Mouse (Mus musculus): ENCODE results near the gene Pagr1b. TPM values are rescaled to one million over a fixed set of nuclear protein-coding genes. Genes with fewer than 3 reads are reported as not detected.

Gene Pagr1b
- total and polyA plus RNA-seq, 3 experiments = 0.39 to 4.5 TPM; not detected in 1

DNA sequence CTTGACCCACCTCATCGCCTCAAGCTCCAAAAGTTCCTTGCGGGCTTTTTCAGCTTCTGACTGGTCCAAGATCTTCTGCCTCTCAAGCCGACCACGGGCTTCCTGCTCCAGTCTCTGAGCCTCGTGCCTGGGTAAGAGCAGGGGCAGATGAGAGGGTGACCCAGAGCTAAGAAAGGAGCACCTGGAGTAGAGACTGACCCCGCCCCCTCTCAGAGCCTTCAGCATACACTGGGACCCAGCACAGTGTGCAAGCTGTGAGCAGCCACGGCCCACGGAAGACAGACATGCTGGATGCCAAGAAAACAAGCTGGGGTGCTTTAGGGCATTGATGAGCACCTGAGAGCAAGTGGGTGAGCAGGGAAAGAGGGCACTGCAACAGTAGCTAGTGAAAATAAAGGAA, 27.5 kb downstream of the Pagr1b start:
- Histone ChIP-seq H3K27ac (ENCODE audit: control insufficient read depth, low read depth, low read length) (no peak overlapping the region), H3K4me3 (ENCODE audit: control insufficient read depth in 1 of 2, insufficient read depth in 1 of 2, low read depth in 2 of 2, low read length in 2 of 2) (no peak overlapping the region), H3K4me1 (ENCODE audit: control insufficient read depth in 1 of 2, insufficient read depth in 2 of 2, low read length in 2 of 2) (no peaks in the 10 kb centered on the region), H3K9me3 (replicated peaks; ENCODE audit: insufficient read depth, low read length) (no peaks in the 10 kb centered on the region), H3K79me2 (ENCODE audit: control insufficient read depth, insufficient read depth, low read length, poor library complexity) (no peaks in the 10 kb centered on the region), H3K9ac (ENCODE audit: control insufficient read depth, low read depth, low read length, poor library complexity, severe bottlenecking) (no peak overlapping the region), H3K36me3 (ENCODE audit: control insufficient read depth in 1 of 2, insufficient read depth in 2 of 2, low read length in 2 of 2) (no peaks in the 10 kb centered on the region; a peak in 1 of 4 replicates), H3K27me3 (ENCODE audit: control insufficient read depth in 1 of 2, insufficient read depth in 2 of 2, low read length in 2 of 2) (no peaks in the 10 kb centered on the region)
- TF ChIP-seq EP300 (IDR thresholded peaks at IDR 0.05; ENCODE audit: low read depth in 1 of 2, low read length in 2 of 2) = no peak
- TF ChIP-seq UBTF (IDR thresholded peaks at IDR 0.05; ENCODE audit: borderline replicate concordance, insufficient read depth, low read depth, low read length) = no peak
- no peak for TF ChIP-seq E2F4 (IDR thresholded peaks at IDR 0.05; ENCODE audit: borderline replicate concordance, low read depth, low read length)
- TF ChIP-seq MYB (IDR thresholded peaks at IDR 0.05; ENCODE audit: low read depth, low read length) = no peak
- no peak for TF ChIP-seq POLR2AphosphoS2 (IDR thresholded peaks at IDR 0.05; ENCODE audit: low read length)
- no peak for TF ChIP-seq POLR2AphosphoS5 (IDR thresholded peaks at IDR 0.05; ENCODE audit: borderline replicate concordance, low read depth, low read length)
- no peak for TF ChIP-seq TBP (IDR thresholded peaks at IDR 0.05; ENCODE audit: low read depth, low read length)
- TF ChIP-seq GABPA (IDR thresholded peaks at IDR 0.05; ENCODE audit: low read depth, low read length) = no peak
- no peak for TF ChIP-seq ZC3H11A (IDR thresholded peaks at IDR 0.05; ENCODE audit: low read depth, low read length)
- TF ChIP-seq MAX (IDR thresholded peaks at IDR 0.05; ENCODE audit: low read length) = no peak
- TF ChIP-seq CHD1 (IDR thresholded peaks at IDR 0.05; ENCODE audit: low read depth, low read length) = no peak
- TF ChIP-seq CHD2 (IDR thresholded peaks at IDR 0.05; ENCODE audit: low read length) = no peak
- DNase-seq (ENCODE audit: low read depth, low spot score) = no peak

DNA sequence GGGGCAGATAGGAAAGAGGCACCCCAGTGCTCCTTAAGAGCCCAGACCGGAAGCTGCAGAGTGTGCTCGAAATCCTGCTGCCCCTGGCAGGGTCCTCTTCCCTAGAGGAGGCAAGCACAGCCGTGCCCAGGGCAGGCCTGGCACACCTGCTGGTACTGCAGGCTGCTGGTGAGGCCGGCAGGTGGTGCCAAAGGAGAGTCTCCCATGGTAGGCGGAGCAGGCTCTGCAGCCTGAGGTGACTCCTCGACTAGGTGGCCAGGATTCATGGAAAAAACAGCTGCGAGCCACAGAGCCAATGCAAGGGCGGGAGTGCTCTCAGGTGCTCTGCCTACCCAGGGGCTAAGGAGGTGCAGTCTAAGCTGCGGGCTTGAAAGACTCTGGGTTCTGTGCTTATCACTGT, 30.0 kb downstream of the Pagr1b start:
- no peak overlapping the region for H3K4me3 ChIP-seq (ENCODE audit: control insufficient read depth in 1 of 2, insufficient read depth in 1 of 2, low read depth in 2 of 2, low read length in 2 of 2)
- no peak overlapping the region for H3K27ac ChIP-seq (ENCODE audit: control insufficient read depth, low read depth, low read length)
- peaks cover 0 to 8% of the 10 kb centered on the region in 2 experiments; a peak in 2 of 4 replicates for H3K4me1 ChIP-seq (ENCODE audit: control insufficient read depth in 1 of 2, insufficient read depth in 2 of 2, low read length in 2 of 2)
- H3K79me2 ChIP-seq (ENCODE audit: control insufficient read depth, insufficient read depth, low read length, poor library complexity) = no peaks in the 10 kb centered on the region
- H3K36me3 ChIP-seq (ENCODE audit: control insufficient read depth in 1 of 2, insufficient read depth in 2 of 2, low read length in 2 of 2) = peaks cover 0 to 5% of the 10 kb centered on the region in 2 experiments; a peak in 3 of 4 replicates
- no peaks in the 10 kb centered on the region for H3K9me3 ChIP-seq (replicated peaks; ENCODE audit: insufficient read depth, low read length)
- no peak overlapping the region for H3K9ac ChIP-seq (ENCODE audit: control insufficient read depth, low read depth, low read length, poor library complexity, severe bottlenecking)
- no peak for DNase-seq (ENCODE audit: low read depth, low spot score)
- H3K27me3 ChIP-seq (ENCODE audit: control insufficient read depth in 1 of 2, insufficient read depth in 2 of 2, low read length in 2 of 2) = no peaks in the 10 kb centered on the region
- TF ChIP-seq CHD1 (IDR thresholded peaks at IDR 0.05; ENCODE audit: low read depth, low read length) = no peak
- TF ChIP-seq POLR2A (IDR thresholded peaks at IDR 0.05; ENCODE audit: control insufficient read depth in 1 of 2, insufficient read depth in 1 of 2, low read depth in 1 of 2, low read length in 2 of 2, poor library complexity in 1 of 2) = no peak
- TF ChIP-seq KAT2A (conservative IDR thresholded peaks at IDR 0.05; ENCODE audit: low read depth, low read length) = no peak
- no peak for TF ChIP-seq NRF1 (IDR thresholded peaks at IDR 0.05; ENCODE audit: insufficient read depth, low read depth, low read length, poor library complexity, severe bottlenecking)
- TF ChIP-seq ZNF384 (IDR thresholded peaks at IDR 0.05; ENCODE audit: low read depth, low read length) = no peak
- no peak for TF ChIP-seq SIN3A (IDR thresholded peaks at IDR 0.05; ENCODE audit: low read length)
- TF ChIP-seq CHD2 (IDR thresholded peaks at IDR 0.05; ENCODE audit: low read length) = no peak
- no peak for TF ChIP-seq GABPA (IDR thresholded peaks at IDR 0.05; ENCODE audit: low read depth, low read length)
- TF ChIP-seq NELFE (IDR thresholded peaks at IDR 0.05; ENCODE audit: low read depth, low read length) = no peak
- TF ChIP-seq RAD21 (IDR thresholded peaks at IDR 0.05; ENCODE audit: low read depth, low read length) = no peak
- TF ChIP-seq POLR2AphosphoS5 (IDR thresholded peaks at IDR 0.05; ENCODE audit: borderline replicate concordance, low read depth, low read length) = no peak
- TF ChIP-seq MYC (IDR thresholded peaks at IDR 0.05; ENCODE audit: low read depth, low read length) = no peak
- TF ChIP-seq HCFC1 (IDR thresholded peaks at IDR 0.05; ENCODE audit: low read depth, low read length) = no peak
- no peak for TF ChIP-seq TCF12 (IDR thresholded peaks at IDR 0.05; ENCODE audit: low read depth, low read length)
